Mouse (Mus musculus) forebrain, embryonic 14.5 days (tissue): ENCODE results near the gene Fam71b. TPM values are rescaled to one million over a fixed set of nuclear protein-coding genes. Genes with fewer than 3 reads are reported as not detected.

ENCODE experiments used
- ATAC-seq: fragments of 200-750 bp; cut with Nextera tagmentation; 2 replicates; pipeline ENCODE4 v1.8.0; 2017; ENCODE audit warnings: mild to moderate bottlenecking, moderate library complexity
- DNase-seq: peaks from one replicate; pipeline ENCODE4 v3.0.0-alpha.2; 2015; ENCODE audit warnings: low spot score
- H3K27ac ChIP-seq: fragments of 300-500 bp; sonication (generic); 2 replicates; pipeline ENCODE4 v1.5.1; 2014; ENCODE audit warnings: low read depth, mild to moderate bottlenecking, control low read depth, low read length, moderate library complexity
- H3K27me3 ChIP-seq: fragments of 300-500 bp; sonication (generic); replicated peaks from 2 replicates; pipeline ENCODE4 v1.6.1; 2014; ENCODE audit warnings: low read length, control low read depth, mixed read lengths; ENCODE audit not compliant: control insufficient read depth, insufficient read depth
- H3K36me3 ChIP-seq: fragments of 300-500 bp; sonication (generic); 2 replicates; pipeline ENCODE4 v1.6.1; 2014; ENCODE audit warnings: low read length, control low read depth; ENCODE audit not compliant: control insufficient read depth, insufficient read depth
- H3K4me1 ChIP-seq: fragments of 300-500 bp; sonication (generic); 2 replicates; pipeline ENCODE4 v1.6.1; 2014; ENCODE audit warnings: antibody characterized with exemption, low read length, control low read depth; ENCODE audit not compliant: control insufficient read depth, insufficient read depth
- H3K4me2 ChIP-seq: fragments of 300-500 bp; sonication (generic); 2 replicates; pipeline ENCODE4 v1.6.1; 2014; ENCODE audit warnings: mild to moderate bottlenecking, control low read depth, low read length
- H3K4me3 ChIP-seq: fragments of 300-500 bp; sonication (generic); 2 replicates; pipeline ENCODE4 v1.5.1; 2014; ENCODE audit warnings: low read depth, low read length, control low read depth
- H3K9ac ChIP-seq: fragments of 300-500 bp; sonication (generic); 2 replicates; pipeline ENCODE4 v1.6.1; 2014; ENCODE audit warnings: mild to moderate bottlenecking, low read length, control low read depth, moderate library complexity
- H3K9me3 ChIP-seq: fragments of 300-500 bp; sonication (generic); replicated peaks from 2 replicates; pipeline ENCODE4 v1.6.1; 2016; ENCODE audit warnings: low read length, control low read depth, mixed read lengths; ENCODE audit not compliant: control insufficient read depth
- WGBS: fragments of 180-500 bp; shearing (Covaris S2); extraction: QIAGEN DNeasy Blood & Tissue Kit; methylation state at CpG from one replicate; pipeline ENCODE4 v1.1.7; 2014; 5-methylcytosine and 5-hydroxymethylcytosine counted together
- polyA plus RNA-seq: library from polyadenylated mRNA; unstranded; fragments of >200 nt; fragmentation: Nextera tagmentation; extraction: Ambion mirVana; gene quantifications from 2 replicates; pipeline ENCODE4 v1.2.1, GENCODE M21; 2014

The Fam71b gene
- polyA plus RNA-seq, 1 experiment from 2014 or later = not detected

- Histone ChIP-seq H3K27me3 (no peaks in the 10 kb centered on the region), H3K4me3 (no peak overlapping the region), H3K4me1 (no peaks in the 10 kb centered on the region), H3K4me2 (no peak overlapping the region), H3K27ac (no peak overlapping the region), H3K9me3 (no peaks in the 10 kb centered on the region), H3K36me3 (no peaks in the 10 kb centered on the region), H3K9ac (no peak overlapping the region)
- DNase-seq (no peak), ATAC-seq (no peak)
- 21% methylated on average over 3 of the region's 3 CpGs for WGBS
Measured at GRCm38 (mm10) chr11:46390621-46391020, 5.7 kb upstream of the Fam71b start.

GRCm38 (mm10) chr11:46392890-46393289 lies 3.5 kb upstream of the Fam71b start:
- Histone ChIP-seq H3K27me3 (no peaks in the 10 kb centered on the region), H3K27ac (no peak overlapping the region), H3K36me3 (no peaks in the 10 kb centered on the region), H3K9ac (no peak overlapping the region), H3K4me3 (no peak overlapping the region), H3K9me3 (no peaks in the 10 kb centered on the region), H3K4me1 (no peaks in the 10 kb centered on the region), H3K4me2 (no peak overlapping the region)
- DNase-seq (no peak), ATAC-seq (no peak)
- WGBS = 89% methylated on average over 7 of the region's 7 CpGs

GRCm38 (mm10) chr11:46393413-46393812 lies 2.9 kb upstream of the Fam71b start:
- Histone ChIP-seq H3K9ac (no peak overlapping the region), H3K27ac (no peak overlapping the region), H3K4me1 (no peaks in the 10 kb centered on the region), H3K27me3 (no peaks in the 10 kb centered on the region), H3K4me2 (no peak overlapping the region), H3K4me3 (no peak overlapping the region), H3K36me3 (no peaks in the 10 kb centered on the region), H3K9me3 (no peaks in the 10 kb centered on the region)
- ATAC-seq = no peak
- DNase-seq = no peak
- whole genome bisulfite sequencing = 81% methylated on average over 4 of the region's 4 CpGs

- Histone ChIP-seq H3K9me3 (no peaks in the 10 kb centered on the region), H3K27me3 (no peaks in the 10 kb centered on the region), H3K4me2 (no peak overlapping the region), H3K36me3 (no peaks in the 10 kb centered on the region), H3K4me3 (no peak overlapping the region), H3K9ac (no peak overlapping the region), H3K4me1 (no peaks in the 10 kb centered on the region), H3K27ac (no peak overlapping the region)
- WGBS = 91% methylated on average over 2 of the region's 2 CpGs
- ATAC-seq (no peak), DNase-seq (no peak)
Measured at GRCm38 (mm10) chr11:46395088-46395487, 1.3 kb upstream of the Fam71b start.

GRCm38 (mm10) chr11:46395698-46396097 lies 661 bp upstream of the Fam71b start:
- Histone ChIP-seq H3K4me2 (no peak overlapping the region), H3K36me3 (no peaks in the 10 kb centered on the region), H3K9me3 (no peaks in the 10 kb centered on the region), H3K4me3 (no peak overlapping the region), H3K27ac (no peak overlapping the region), H3K27me3 (no peaks in the 10 kb centered on the region), H3K9ac (no peak overlapping the region), H3K4me1 (no peaks in the 10 kb centered on the region)
- WGBS = 90% methylated on average over 2 of the region's 2 CpGs
- DNase-seq = no peak
- ATAC-seq = no peak

GRCm38 (mm10) chr11:46396860-46397179 lies 461 bp downstream of the Fam71b start:
- Histone ChIP-seq H3K4me2 (no peak overlapping the region), H3K9me3 (no peaks in the 10 kb centered on the region), H3K4me3 (no peak overlapping the region), H3K27ac (no peak overlapping the region), H3K9ac (no peak overlapping the region), H3K27me3 (no peaks in the 10 kb centered on the region), H3K4me1 (no peaks in the 10 kb centered on the region), H3K36me3 (no peaks in the 10 kb centered on the region)
- no peak for ATAC-seq
- 95% methylated on average over 4 of the region's 4 CpGs for WGBS
- DNase-seq = no peak

GRCm38 (mm10) chr11:46397900-46398299 lies 1.5 kb downstream of the Fam71b start:
- no peak overlapping the region for H3K4me2 ChIP-seq
- no peak overlapping the region for H3K27ac ChIP-seq
- WGBS = 60% methylated on average over 2 of the region's 2 CpGs
- H3K4me1 ChIP-seq = no peaks in the 10 kb centered on the region
- no peak overlapping the region for H3K9ac ChIP-seq
- DNase-seq (no peak), ATAC-seq (no peak)
- no peak overlapping the region for H3K4me3 ChIP-seq
- H3K9me3 ChIP-seq = no peaks in the 10 kb centered on the region
- no peaks in the 10 kb centered on the region for H3K27me3 ChIP-seq
- no peaks in the 10 kb centered on the region for H3K36me3 ChIP-seq

- WGBS = 87% methylated on average over 4 of the region's 4 CpGs
- Histone ChIP-seq H3K9ac (no peak overlapping the region), H3K4me1 (no peaks in the 10 kb centered on the region), H3K4me2 (no peak overlapping the region), H3K27ac (no peak overlapping the region), H3K36me3 (no peaks in the 10 kb centered on the region), H3K27me3 (no peaks in the 10 kb centered on the region), H3K9me3 (no peaks in the 10 kb centered on the region), H3K4me3 (no peak overlapping the region)
- DNase-seq (no peak), ATAC-seq (no peak)
Measured at GRCm38 (mm10) chr11:46398473-46398872, 2.1 kb downstream of the Fam71b start.

- no peak for ATAC-seq
- 66% methylated on average over 5 of the region's 5 CpGs for WGBS
- H3K27ac ChIP-seq = no peak overlapping the region
Measured at GRCm38 (mm10) chr11:46398933-46399383, 2.6 kb downstream of the Fam71b start.

More at GRCm38 (mm10) chr11:46398933-46399383, 2.6 kb downstream of the Fam71b start:
- H3K9me3 ChIP-seq = no peaks in the 10 kb centered on the region
- no peak overlapping the region for H3K4me3 ChIP-seq
- H3K27me3 ChIP-seq = no peaks in the 10 kb centered on the region
- H3K4me1 ChIP-seq = no peaks in the 10 kb centered on the region
- H3K4me2 ChIP-seq = no peak overlapping the region
- H3K36me3 ChIP-seq = no peaks in the 10 kb centered on the region
- H3K9ac ChIP-seq = no peak overlapping the region
- DNase-seq = peak; percentile 4
